Mouse (Mus musculus) erythroblast, embryonic 14.5 days (primary cell): Measurements from ENCODE around the gene Slc5a5.

Source experiments
- GATA1 ChIP-seq: IDR thresholded peaks from 2 replicates; pipeline ENCODE4 v1.6.1; 2012; ENCODE audit warnings: low read length, inconsistent platforms, mixed read lengths
- TAL1 ChIP-seq: IDR thresholded peaks from 3 replicates; pipeline ENCODE4 v1.6.1; 2012; ENCODE audit warnings: low read length, inconsistent platforms, mixed read lengths

DNA sequence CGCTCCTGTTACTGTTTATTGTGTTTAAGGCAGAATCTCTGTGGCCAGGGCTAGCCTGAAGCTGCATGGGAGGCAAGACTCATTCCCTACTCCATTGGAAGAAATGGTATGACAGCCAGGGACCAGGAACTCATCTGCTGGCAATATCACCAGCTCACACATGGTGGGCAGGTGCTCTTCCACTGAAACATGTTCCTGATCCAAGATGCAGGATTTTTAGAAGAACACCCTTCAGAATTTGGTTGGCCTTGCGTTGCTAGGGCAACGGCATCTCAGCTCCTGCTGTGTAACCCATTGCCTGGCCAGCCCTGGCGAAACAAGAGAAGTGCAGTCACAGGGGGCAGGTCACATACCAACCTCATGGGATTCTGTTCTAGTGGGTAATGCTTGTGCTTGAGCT lies 13.1 kb downstream of the Slc5a5 start:
- TF ChIP-seq GATA1 = no peak
- no peak for TF ChIP-seq TAL1
